Mouse (Mus musculus) neural tube, embryonic 11.5 days (tissue): ENCODE results near the gene Gm20388. TPM values are rescaled to one million over a fixed set of nuclear protein-coding genes. Genes with fewer than 3 reads are reported as not detected.

ENCODE experiments used
- ATAC-seq: fragments of 200-750 bp; cut with Nextera tagmentation; 2 replicates; pipeline ENCODE4 v1.8.0; 2017; ENCODE audit warnings: moderate number of reproducible peaks, mild to moderate bottlenecking, moderate TSS enrichment, moderate library complexity; ENCODE audit not compliant: insufficient read depth, low FRiP score, low TSS enrichment
- DNase-seq: peaks from one replicate; pipeline ENCODE4 v3.0.0-alpha.2; 2015; ENCODE audit warnings: low spot score
- H3K27ac ChIP-seq: fragments of 300-500 bp; sonication (generic); 2 replicates; pipeline ENCODE4 v1.5.1; 2014; ENCODE audit warnings: low read depth, mild to moderate bottlenecking, low read length
- H3K27me3 ChIP-seq: fragments of 300-500 bp; sonication (generic); 2 replicates; pipeline ENCODE4 v1.6.1; 2014; ENCODE audit warnings: mild to moderate bottlenecking, low read length, mixed read lengths; ENCODE audit not compliant: control insufficient read depth, insufficient read depth
- H3K36me3 ChIP-seq: fragments of 300-500 bp; sonication (generic); 2 replicates; pipeline ENCODE4 v1.6.1; 2014; ENCODE audit warnings: mild to moderate bottlenecking, low read length, moderate library complexity, mixed read lengths; ENCODE audit not compliant: control insufficient read depth, insufficient read depth
- H3K4me1 ChIP-seq: fragments of 300-500 bp; sonication (generic); 2 replicates; pipeline ENCODE4 v1.6.1; 2014; ENCODE audit warnings: low read length, mixed read lengths; ENCODE audit not compliant: control insufficient read depth, insufficient read depth
- H3K4me2 ChIP-seq: fragments of 300-500 bp; sonication (generic); 2 replicates; pipeline ENCODE4 v1.6.1; 2014; ENCODE audit warnings: low read depth, mild to moderate bottlenecking, moderate library complexity
- H3K4me3 ChIP-seq: fragments of 300-500 bp; sonication (generic); 2 replicates; pipeline ENCODE4 v1.5.1; 2014; ENCODE audit warnings: low read depth, low read length
- H3K9ac ChIP-seq: fragments of 300-500 bp; sonication (generic); 2 replicates; pipeline ENCODE4 v1.6.1; 2014; ENCODE audit warnings: mild to moderate bottlenecking, low read length
- H3K9me3 ChIP-seq: fragments of 300-500 bp; sonication (generic); 2 replicates; pipeline ENCODE4 v1.6.1; 2016; ENCODE audit warnings: low read length; ENCODE audit not compliant: control insufficient read depth
- WGBS: fragments of 180-500 bp; shearing (Covaris S2); extraction: QIAGEN DNeasy Blood & Tissue Kit; methylation state at CpG from one replicate; pipeline ENCODE4 v1.1.7; 2014; 5-methylcytosine and 5-hydroxymethylcytosine counted together
- polyA plus RNA-seq: library from polyadenylated mRNA; unstranded; fragments of >200 nt; fragmentation: Nextera tagmentation; extraction: Ambion mirVana; gene quantifications from 2 replicates; pipeline ENCODE4 v1.2.1, GENCODE M21; 2014

Gene Gm20388
- polyA plus RNA-seq, 1 experiment from 2014 or later = not detected

DNA sequence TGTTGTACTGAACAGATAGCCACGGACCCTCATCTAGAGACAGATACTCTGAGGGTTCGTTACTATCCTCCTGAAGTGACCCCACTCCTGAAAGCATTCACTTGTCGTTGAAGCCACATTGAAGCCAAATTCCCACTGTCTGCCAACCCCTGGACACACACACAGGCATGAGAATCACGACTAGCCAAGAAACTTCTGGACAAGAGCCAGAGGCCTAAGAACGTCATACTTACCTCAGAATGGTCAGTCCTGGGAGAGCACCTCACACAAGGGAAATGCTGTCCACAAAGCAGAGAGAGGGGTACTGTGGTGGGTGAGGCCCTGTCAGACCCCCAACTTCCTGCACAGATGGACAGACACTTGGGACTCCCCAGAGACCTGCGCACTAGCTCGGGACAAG lies 1985.3 kb downstream of the Gm20388 start:
- WGBS = 81% methylated on average over 7 of the region's 7 CpGs
- H3K4me1 ChIP-seq = peaks cover 25% of the 10 kb centered on the region
- no peak for DNase-seq
- H3K9ac ChIP-seq = no peak overlapping the region
- no peaks in the 10 kb centered on the region for H3K9me3 ChIP-seq
- peaks cover 2% of the 10 kb centered on the region; the same call in 1 of the 2 replicates for H3K36me3 ChIP-seq
- H3K4me2 ChIP-seq = no peak overlapping the region
- H3K27me3 ChIP-seq = no peaks in the 10 kb centered on the region
- H3K4me3 ChIP-seq = no peak overlapping the region
- no peak for ATAC-seq
- H3K27ac ChIP-seq = no peak overlapping the region

GRCm38 (mm10) chr8:121896476-121897145 lies 1986.0 kb downstream of the Gm20388 start:
- Histone ChIP-seq H3K36me3 (peaks cover 2% of the 10 kb centered on the region; the same call in 1 of the 2 replicates), H3K4me2 (no peak overlapping the region), H3K9ac (no peak overlapping the region), H3K9me3 (no peaks in the 10 kb centered on the region), H3K27ac (no peak overlapping the region), H3K27me3 (no peaks in the 10 kb centered on the region), H3K4me1 (peaks cover 25% of the 10 kb centered on the region), H3K4me3 (no peak overlapping the region)
- DNase-seq (no peak), ATAC-seq (no peak)
- WGBS = 22% methylated on average over 12 of the region's 12 CpGs

- Histone ChIP-seq H3K9me3 (no peaks in the 10 kb centered on the region), H3K36me3 (peaks cover 2% of the 10 kb centered on the region; the same call in 1 of the 2 replicates), H3K4me1 (peaks cover 28% of the 10 kb centered on the region), H3K9ac (no peak overlapping the region), H3K27ac (no peak overlapping the region), H3K4me3 (no peak overlapping the region), H3K27me3 (no peaks in the 10 kb centered on the region), H3K4me2 (no peak overlapping the region)
- DNase-seq (no peak), ATAC-seq (no peak)
- WGBS = 82% methylated on average over 9 of the region's 9 CpGs
Measured at GRCm38 (mm10) chr8:121897205-121897604, 1986.6 kb downstream of the Gm20388 start.

DNA sequence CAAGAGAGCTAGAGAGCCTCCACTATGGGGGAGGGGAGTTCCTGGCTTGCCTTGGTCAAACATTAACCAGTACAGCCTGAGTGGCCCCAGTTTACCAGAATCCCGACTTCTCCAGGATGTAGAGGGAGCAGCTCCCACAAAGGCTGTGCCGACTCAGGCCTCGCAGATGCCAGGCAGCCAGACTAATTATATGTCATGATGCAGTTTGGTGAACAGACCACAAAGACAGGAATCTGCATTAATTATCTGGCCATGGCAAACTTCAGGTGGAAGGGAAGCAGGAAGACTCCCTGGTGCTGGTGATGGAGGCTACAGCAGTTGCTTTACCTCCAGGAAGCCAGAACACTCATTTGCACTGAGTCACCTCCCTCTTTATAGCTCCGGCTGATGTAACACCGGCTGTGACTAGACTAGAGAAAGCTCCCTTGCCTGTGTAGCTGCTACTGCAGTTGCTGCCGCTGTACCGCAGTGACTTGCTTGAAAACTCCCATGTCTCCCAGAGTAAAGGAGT lies 1987.3 kb downstream of the Gm20388 start:
- no peaks in the 10 kb centered on the region for H3K9me3 ChIP-seq
- peak; percentile 37 for DNase-seq
- H3K27me3 ChIP-seq = no peaks in the 10 kb centered on the region
- H3K4me1 ChIP-seq = peaks cover 28% of the 10 kb centered on the region
- ATAC-seq = no peak
- peaks cover 2% of the 10 kb centered on the region; the same call in 1 of the 2 replicates for H3K36me3 ChIP-seq
- peak overlapping the region; percentile 43 for H3K9ac ChIP-seq
- H3K27ac ChIP-seq = peak overlapping the region; percentile 71
- no peak overlapping the region for H3K4me3 ChIP-seq
- H3K4me2 ChIP-seq = peak overlapping the region; percentile 22; the same call in 1 of the 2 replicates
- WGBS = 6% methylated on average over 7 of the region's 7 CpGs

- 2% methylated on average over 4 of the region's 4 CpGs for WGBS
- no peaks in the 10 kb centered on the region for H3K27me3 ChIP-seq
- no peak overlapping the region for H3K4me3 ChIP-seq
- H3K27ac ChIP-seq = peak overlapping the region; percentile 71
- no peaks in the 10 kb centered on the region for H3K9me3 ChIP-seq
- H3K4me1 ChIP-seq = peaks cover 28% of the 10 kb centered on the region
- DNase-seq (peak; percentile 74), ATAC-seq (peak; percentile 77)
- peaks cover 2% of the 10 kb centered on the region; the same call in 1 of the 2 replicates for H3K36me3 ChIP-seq
- H3K9ac ChIP-seq = peak overlapping the region; percentile 28; the same call in 1 of the 2 replicates
- H3K4me2 ChIP-seq = peak overlapping the region; percentile 22; the same call in 1 of the 2 replicates
Measured at GRCm38 (mm10) chr8:121898401-121898931, 1987.8 kb downstream of the Gm20388 start.

DNA sequence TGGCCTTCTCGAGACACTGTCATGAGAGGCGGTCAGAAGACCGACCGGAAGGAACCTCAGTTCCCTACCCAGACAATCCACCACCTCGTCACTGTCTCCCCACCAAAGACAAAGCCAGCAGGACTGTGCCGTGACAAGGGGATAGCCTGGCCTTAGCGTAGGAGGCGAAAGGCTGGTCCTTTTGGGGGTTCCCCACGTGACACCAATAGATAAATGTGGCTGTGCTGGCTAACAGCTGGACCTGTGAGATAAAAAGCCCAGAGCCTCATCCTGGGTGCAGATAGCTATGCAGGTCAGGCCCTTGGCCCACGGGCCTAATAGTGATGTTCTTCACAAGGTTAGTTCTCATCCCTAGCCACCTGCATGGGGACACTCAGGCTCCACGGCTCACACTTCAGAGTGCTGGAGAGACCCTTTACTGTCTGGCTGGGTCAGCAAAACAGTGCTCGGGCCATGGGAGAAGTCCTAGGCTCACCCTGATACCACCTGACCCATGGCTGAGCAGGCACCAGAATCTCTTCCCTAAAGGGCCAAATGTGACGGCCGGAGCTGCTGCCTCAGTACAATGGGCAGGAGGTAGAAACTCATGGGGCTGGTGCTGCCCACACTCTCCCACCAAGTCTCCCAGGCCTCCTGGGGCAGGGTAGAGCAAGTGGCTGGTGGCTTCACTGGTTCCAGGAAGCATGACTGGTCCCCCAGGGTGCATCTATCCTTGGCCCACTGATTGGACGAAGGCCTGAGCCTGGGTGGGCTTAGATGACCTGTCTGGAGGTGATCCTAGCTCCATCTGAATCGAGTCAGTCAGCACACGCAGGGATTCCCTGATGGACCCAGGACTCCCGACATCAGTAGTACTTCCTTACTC lies 1988.8 kb downstream of the Gm20388 start:
- Histone ChIP-seq H3K36me3 (peaks cover 2% of the 10 kb centered on the region; the same call in 1 of the 2 replicates), H3K9ac (no peak overlapping the region; the same call in 1 of the 2 replicates), H3K27me3 (no peaks in the 10 kb centered on the region), H3K4me1 (peaks cover 28% of the 10 kb centered on the region), H3K4me2 (no peak overlapping the region), H3K4me3 (no peak overlapping the region), H3K27ac (peak overlapping the region; percentile 70), H3K9me3 (no peaks in the 10 kb centered on the region)
- ATAC-seq = no peak
- 70% methylated on average over 18 of the region's 18 CpGs for WGBS
- no peak for DNase-seq

- no peak overlapping the region for H3K4me2 ChIP-seq
- no peak overlapping the region; the same call in 1 of the 2 replicates for H3K9ac ChIP-seq
- 46% methylated on average over 8 of the region's 8 CpGs for WGBS
Measured at GRCm38 (mm10) chr8:121901498-121902236, 1991.0 kb downstream of the Gm20388 start.

DNA sequence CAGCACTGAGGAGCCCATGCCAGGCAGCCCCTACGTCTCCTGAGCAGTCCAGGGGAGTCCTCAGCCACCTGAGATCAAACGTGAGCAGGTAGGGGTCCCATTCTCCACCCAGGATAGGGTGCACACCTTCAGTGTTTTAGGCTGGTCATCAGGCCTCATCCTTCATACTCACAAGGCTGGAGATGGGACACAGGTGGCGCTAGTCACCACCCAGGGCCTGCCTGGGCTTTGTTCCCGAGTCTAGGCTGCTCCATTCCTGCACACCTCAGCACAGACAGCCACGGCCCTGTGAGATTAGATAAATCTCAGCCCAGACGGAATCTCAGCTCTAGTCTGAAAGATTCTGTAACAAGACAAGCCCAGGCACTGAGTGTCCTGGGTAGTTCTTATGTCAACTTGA lies 1993.3 kb downstream of the Gm20388 start:
- Histone ChIP-seq H3K27me3 (no peaks in the 10 kb centered on the region), H3K4me3 (no peak overlapping the region), H3K9ac (no peak overlapping the region), H3K27ac (no peak overlapping the region), H3K4me1 (peaks cover 18% of the 10 kb centered on the region), H3K4me2 (no peak overlapping the region; the same call in 1 of the 2 replicates), H3K36me3 (no peaks in the 10 kb centered on the region), H3K9me3 (no peaks in the 10 kb centered on the region)
- WGBS = 72% methylated on average over 6 of the region's 6 CpGs
- ATAC-seq (no peak), DNase-seq (no peak)

More at GRCm38 (mm10) chr8:121901498-121902236, 1991.0 kb downstream of the Gm20388 start:
- ATAC-seq (no peak), DNase-seq (no peak)
- Histone ChIP-seq H3K4me1 (peaks cover 35% of the 10 kb centered on the region), H3K27ac (no peak overlapping the region), H3K4me3 (no peak overlapping the region), H3K9me3 (no peaks in the 10 kb centered on the region), H3K27me3 (no peaks in the 10 kb centered on the region), H3K36me3 (no peaks in the 10 kb centered on the region)
